Mouse (Mus musculus) bone marrow macrophage, adult 2 months (primary cell): ENCODE data around the gene Disp2.

Source experiments
- CTCF ChIP-seq: IDR thresholded peaks from 2 replicates; pipeline ENCODE4 v1.5.1; 2012; ENCODE audit warnings: low read depth, mild to moderate bottlenecking, low read length, moderate library complexity
- POLR2A ChIP-seq: IDR thresholded peaks from 2 replicates; pipeline ENCODE4 v1.6.1; 2012; ENCODE audit warnings: mild to moderate bottlenecking, low read depth, low read length, borderline replicate concordance

GRCm38 (mm10) chr2:118775396-118775795 lies 4.1 kb upstream of the Disp2 start:
- TF ChIP-seq CTCF (no peak), POLR2A (no peak)
